Mouse (Mus musculus): ENCODE results near the gene Rere. TPM values are rescaled to one million over a fixed set of nuclear protein-coding genes. Genes with fewer than 3 reads are reported as not detected.

Gene Rere
- polyA plus RNA-seq, 1 experiment: 82.1 TPM

- TF ChIP-seq POLR2A (IDR thresholded peaks at IDR 0.05; ENCODE audit: borderline replicate concordance, extremely low read depth, insufficient read depth, insufficient read length, poor library complexity, severe bottlenecking): no peak
- no peak for TF ChIP-seq CTCF (IDR thresholded peaks at IDR 0.05; ENCODE audit: borderline replicate concordance, extremely low read depth, insufficient read depth, insufficient read length)
- DNase-seq (ENCODE audit: low read depth): peak; percentile 56
Observed at GRCm38 (mm10) chr4:150616029-150616420, 334.6 kb downstream of the Rere start.

GRCm38 (mm10) chr4:150616841-150617240, 335.4 kb downstream of the Rere start:
- TF ChIP-seq CTCF (IDR thresholded peaks at IDR 0.05; ENCODE audit: borderline replicate concordance, extremely low read depth, insufficient read depth, insufficient read length): no peak
- no peak for TF ChIP-seq POLR2A (IDR thresholded peaks at IDR 0.05; ENCODE audit: borderline replicate concordance, extremely low read depth, insufficient read depth, insufficient read length, poor library complexity, severe bottlenecking)

DNA sequence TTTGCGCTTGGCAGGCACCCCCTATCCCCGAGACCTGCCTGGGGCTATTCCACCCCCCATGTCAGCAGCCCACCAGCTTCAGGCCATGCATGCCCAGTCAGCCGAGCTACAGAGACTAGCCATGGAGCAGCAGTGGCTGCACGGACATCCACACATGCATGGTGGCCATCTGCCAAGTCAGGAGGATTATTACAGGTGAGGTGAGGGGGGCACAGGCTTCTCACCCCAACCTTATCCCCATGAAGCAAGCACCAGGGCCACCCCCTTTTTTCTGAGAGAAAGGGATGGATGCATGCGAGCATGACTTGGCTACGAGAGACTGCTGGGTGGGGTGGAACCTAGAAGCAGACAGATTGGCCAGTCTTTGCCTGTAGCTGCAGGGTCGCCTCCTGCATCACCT, 337.6 kb downstream of the Rere start:
- no peak for TF ChIP-seq CTCF (IDR thresholded peaks at IDR 0.05; ENCODE audit: borderline replicate concordance, extremely low read depth, insufficient read depth, insufficient read length)
- no peak for TF ChIP-seq POLR2A (IDR thresholded peaks at IDR 0.05; ENCODE audit: borderline replicate concordance, extremely low read depth, insufficient read depth, insufficient read length, poor library complexity, severe bottlenecking)
- DNase-seq (ENCODE audit: low read depth): no peak

More at GRCm38 (mm10) chr4:150616841-150617240, 335.4 kb downstream of the Rere start:
- no peak for DNase-seq (ENCODE audit: low read depth)

- no peak for DNase-seq (ENCODE audit: low read depth)
- TF ChIP-seq CTCF (IDR thresholded peaks at IDR 0.05; ENCODE audit: borderline replicate concordance, extremely low read depth, insufficient read depth, insufficient read length) (no peak), POLR2A (IDR thresholded peaks at IDR 0.05; ENCODE audit: borderline replicate concordance, extremely low read depth, insufficient read depth, insufficient read length, poor library complexity, severe bottlenecking) (no peak)
Observed at GRCm38 (mm10) chr4:150622641-150623040, 341.2 kb downstream of the Rere start.

DNA sequence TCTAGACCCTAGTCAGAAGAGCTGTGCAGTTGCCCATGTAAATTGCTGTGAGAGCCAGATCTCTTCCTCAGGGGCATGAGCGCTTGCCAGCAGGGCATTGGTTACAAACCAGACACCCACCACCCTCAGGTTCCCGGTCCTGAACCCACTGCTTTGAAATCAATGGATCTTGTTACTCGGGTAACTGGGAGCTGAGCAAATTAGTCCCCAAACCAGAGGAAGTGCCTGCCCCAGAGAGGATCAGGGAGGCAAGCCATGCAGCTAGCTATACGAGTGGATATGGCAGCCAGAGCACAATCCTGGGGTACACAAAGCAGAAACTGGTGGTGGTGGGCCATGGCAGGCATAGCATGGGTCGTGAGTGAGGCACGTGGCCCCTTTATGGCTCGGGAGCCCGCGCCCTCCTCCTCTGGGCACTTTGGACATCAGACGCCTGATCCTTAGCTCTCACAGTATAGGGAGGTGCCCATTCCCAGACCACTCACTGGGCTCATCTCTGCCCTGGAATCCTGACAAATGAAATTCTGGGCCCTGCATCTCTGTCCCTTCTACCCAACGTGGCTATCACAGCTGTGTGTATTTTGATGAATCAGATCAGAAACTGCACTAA, 342.9 kb downstream of the Rere start:
- no peak for DNase-seq (ENCODE audit: low read depth)
- TF ChIP-seq CTCF (IDR thresholded peaks at IDR 0.05; ENCODE audit: borderline replicate concordance, extremely low read depth, insufficient read depth, insufficient read length) (no peak), POLR2A (IDR thresholded peaks at IDR 0.05; ENCODE audit: borderline replicate concordance, extremely low read depth, insufficient read depth, insufficient read length, poor library complexity, severe bottlenecking) (no peak)

DNA sequence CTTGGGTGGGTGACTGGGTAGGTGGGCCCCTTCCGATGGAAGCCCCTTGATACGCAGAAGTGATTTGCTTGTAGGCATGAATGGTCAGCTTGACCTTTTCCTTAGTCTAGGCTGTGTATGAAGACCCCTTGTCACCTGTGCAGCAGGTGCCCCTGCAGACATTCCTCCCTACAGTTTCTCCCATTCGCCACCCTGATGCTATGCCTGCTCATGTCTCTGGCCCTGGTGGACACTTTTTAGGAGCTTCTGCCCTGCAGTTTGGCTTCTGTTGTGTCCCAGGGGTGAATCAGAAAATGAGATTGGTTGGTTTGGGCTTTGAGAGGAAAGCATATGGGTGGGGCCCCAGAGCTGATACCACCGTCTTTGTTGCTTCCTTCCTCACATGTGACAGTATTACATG, 343.5 kb downstream of the Rere start:
- TF ChIP-seq POLR2A (IDR thresholded peaks at IDR 0.05; ENCODE audit: borderline replicate concordance, extremely low read depth, insufficient read depth, insufficient read length, poor library complexity, severe bottlenecking) (no peak), CTCF (IDR thresholded peaks at IDR 0.05; ENCODE audit: borderline replicate concordance, extremely low read depth, insufficient read depth, insufficient read length) (no peak)
- DNase-seq (ENCODE audit: low read depth): no peak

- peak; percentile 63 for DNase-seq (ENCODE audit: low read depth)
- TF ChIP-seq CTCF (IDR thresholded peaks at IDR 0.05; ENCODE audit: borderline replicate concordance, extremely low read depth, insufficient read depth, insufficient read length) (peak; percentile 66; the same call in 1 of the 2 replicates), POLR2A (IDR thresholded peaks at IDR 0.05; ENCODE audit: borderline replicate concordance, extremely low read depth, insufficient read depth, insufficient read length, poor library complexity, severe bottlenecking) (no peak)
Observed at GRCm38 (mm10) chr4:150625425-150625824, 344.0 kb downstream of the Rere start.

DNA sequence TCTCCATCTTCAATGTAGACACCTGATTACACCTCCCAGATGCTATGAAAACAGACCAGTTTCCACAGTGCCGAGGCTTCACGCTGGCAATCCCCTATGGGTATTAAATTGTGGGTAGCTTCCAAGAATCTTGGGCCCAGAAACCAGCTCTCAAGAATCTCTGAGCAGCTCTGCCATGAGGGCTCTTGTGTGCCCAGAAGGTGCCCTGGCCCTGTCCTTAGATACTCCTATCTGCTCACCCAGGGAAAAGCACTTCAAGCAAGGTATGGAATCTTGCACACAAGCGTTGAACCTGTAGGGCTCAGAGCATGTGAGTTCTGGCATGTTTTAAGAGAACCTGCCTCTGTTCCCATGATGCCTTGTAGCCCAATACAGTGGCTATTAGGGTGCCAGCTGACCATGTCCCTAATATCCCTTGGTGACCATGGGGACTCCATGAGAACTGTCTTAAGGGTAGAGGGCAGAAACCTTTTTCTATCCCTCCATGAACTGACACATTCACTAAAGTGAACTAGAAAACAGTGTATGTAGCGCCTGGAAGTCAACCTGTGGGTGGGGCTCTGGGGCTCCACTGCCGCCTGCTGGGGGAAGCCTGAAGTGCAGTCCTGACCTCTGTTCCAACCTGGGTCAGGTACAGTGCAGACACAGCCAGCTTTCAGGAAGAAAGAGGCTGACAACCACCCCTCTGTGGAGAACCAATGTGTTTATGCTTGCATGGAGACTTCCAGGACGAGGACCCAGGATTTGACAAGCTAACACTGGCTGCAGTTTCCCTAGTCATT, 344.7 kb downstream of the Rere start:
- peak; percentile 36 for DNase-seq (ENCODE audit: low read depth)
- TF ChIP-seq POLR2A (IDR thresholded peaks at IDR 0.05; ENCODE audit: borderline replicate concordance, extremely low read depth, insufficient read depth, insufficient read length, poor library complexity, severe bottlenecking) (no peak), CTCF (IDR thresholded peaks at IDR 0.05; ENCODE audit: borderline replicate concordance, extremely low read depth, insufficient read depth, insufficient read length) (peak; percentile 73)

DNA sequence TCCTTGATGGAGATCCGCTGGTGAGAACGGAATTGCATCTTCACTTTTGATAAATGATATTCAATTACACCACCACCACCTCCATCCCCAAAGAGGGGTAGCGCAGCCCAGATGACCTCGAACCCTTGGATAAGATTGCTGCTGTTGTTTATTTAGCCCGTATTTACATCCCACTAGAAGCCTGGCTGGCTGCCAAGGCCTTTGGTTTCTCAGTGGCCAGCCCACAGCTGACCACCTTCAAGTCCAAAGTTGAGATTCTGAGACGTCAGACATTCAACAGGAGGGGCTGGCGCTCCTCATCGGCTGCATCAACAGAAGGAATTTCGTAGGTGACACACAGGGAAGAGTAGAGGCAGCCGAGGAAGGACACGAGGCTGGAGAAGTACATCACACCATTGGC, 347.8 kb downstream of the Rere start:
- DNase-seq (ENCODE audit: low read depth): no peak
- no peak for TF ChIP-seq CTCF (IDR thresholded peaks at IDR 0.05; ENCODE audit: borderline replicate concordance, extremely low read depth, insufficient read depth, insufficient read length)
- TF ChIP-seq POLR2A (IDR thresholded peaks at IDR 0.05; ENCODE audit: borderline replicate concordance, extremely low read depth, insufficient read depth, insufficient read length, poor library complexity, severe bottlenecking): no peak

- TF ChIP-seq CTCF (IDR thresholded peaks at IDR 0.05; ENCODE audit: borderline replicate concordance, extremely low read depth, insufficient read depth, insufficient read length): no peak
- TF ChIP-seq POLR2A (IDR thresholded peaks at IDR 0.05; ENCODE audit: borderline replicate concordance, extremely low read depth, insufficient read depth, insufficient read length, poor library complexity, severe bottlenecking): no peak
- DNase-seq (ENCODE audit: low read depth): no peak
Observed at GRCm38 (mm10) chr4:150635568-150635967, 354.1 kb downstream of the Rere start.

GRCm38 (mm10) chr4:150636635-150637034, 355.2 kb downstream of the Rere start:
- no peak for DNase-seq (ENCODE audit: low read depth)
- TF ChIP-seq POLR2A (IDR thresholded peaks at IDR 0.05; ENCODE audit: borderline replicate concordance, extremely low read depth, insufficient read depth, insufficient read length, poor library complexity, severe bottlenecking) (no peak), CTCF (IDR thresholded peaks at IDR 0.05; ENCODE audit: borderline replicate concordance, extremely low read depth, insufficient read depth, insufficient read length) (no peak)

DNA sequence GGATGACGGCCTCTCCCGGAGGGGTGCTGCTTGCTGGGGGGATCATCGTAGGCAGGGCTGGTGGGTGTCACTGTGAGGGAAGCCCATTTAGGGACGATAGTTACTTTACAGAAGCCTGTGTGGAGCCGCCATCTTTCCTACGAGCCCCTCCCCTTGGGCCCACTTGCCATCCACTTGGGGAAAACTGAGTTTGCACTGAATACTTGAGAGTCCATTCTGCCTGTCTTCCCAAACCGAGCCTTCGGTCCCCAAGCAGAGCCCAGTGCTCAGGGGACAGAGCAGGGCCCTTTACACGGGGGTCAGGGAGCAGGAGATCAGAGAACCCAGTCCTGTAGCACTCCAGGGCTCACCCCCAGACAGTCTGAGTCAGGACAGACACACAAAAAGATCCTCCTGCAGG, 362.9 kb downstream of the Rere start:
- TF ChIP-seq POLR2A (IDR thresholded peaks at IDR 0.05; ENCODE audit: borderline replicate concordance, extremely low read depth, insufficient read depth, insufficient read length, poor library complexity, severe bottlenecking) (no peak), CTCF (IDR thresholded peaks at IDR 0.05; ENCODE audit: borderline replicate concordance, extremely low read depth, insufficient read depth, insufficient read length) (no peak)
- no peak for DNase-seq (ENCODE audit: low read depth)
